Mouse (Mus musculus): ENCODE results near the gene Gpbp1l1. TPM values are rescaled to one million over a fixed set of nuclear protein-coding genes. Genes with fewer than 3 reads are reported as not detected.

Gpbp1l1 gene
- polyA plus RNA-seq, 1 experiment: 81.2 TPM

- TF ChIP-seq POLR2A (IDR thresholded peaks at IDR 0.05; ENCODE audit: control insufficient read depth, extremely low read depth, insufficient read depth, low read length, poor library complexity): no peak; the same call in 1 of the 2 replicates
- TF ChIP-seq CTCF (IDR thresholded peaks at IDR 0.05; ENCODE audit: borderline replicate concordance, control insufficient read depth, extremely low read depth, insufficient read depth, low read length, poor library complexity): 0 out of 2 replicates have a peak, but pooled peaks have one; percentile 21
- H3K27me3 ChIP-seq (ENCODE audit: control insufficient read depth, insufficient read depth, low read length): no peaks in the 10 kb centered on the region
- H3K27ac ChIP-seq (ENCODE audit: control insufficient read depth, insufficient read depth, low read length): no peak overlapping the region
- peaks cover 42% of the 10 kb centered on the region for H3K36me3 ChIP-seq (ENCODE audit: control insufficient read depth, insufficient read depth, low read length)
- peak overlapping the region; percentile 47 for H3K4me3 ChIP-seq (ENCODE audit: control insufficient read depth, insufficient read depth, low read length)
- DNase-seq: peak; percentile 52
- WGBS: under 1% methylated on average over 50 of the region's 50 CpGs
- peaks cover 14% of the 10 kb centered on the region for H3K4me1 ChIP-seq (replicated peaks; ENCODE audit: control insufficient read depth, insufficient read depth, low read length)
These were observed 39.8 kb downstream of the Gpbp1l1 start for GRCm38 (mm10) chr4:116596978-116597881.

- WGBS: 98% methylated on average over 2 of the region's 2 CpGs
- peaks cover 69% of the 10 kb centered on the region for H3K36me3 ChIP-seq (ENCODE audit: control insufficient read depth, insufficient read depth, low read length)
- no peak for DNase-seq
- H3K27ac ChIP-seq (ENCODE audit: control insufficient read depth, insufficient read depth, low read length): no peak overlapping the region
- no peaks in the 10 kb centered on the region for H3K4me1 ChIP-seq (replicated peaks; ENCODE audit: control insufficient read depth, insufficient read depth, low read length)
- TF ChIP-seq POLR2A (IDR thresholded peaks at IDR 0.05; ENCODE audit: control insufficient read depth, extremely low read depth, insufficient read depth, low read length, poor library complexity) (no peak), CTCF (IDR thresholded peaks at IDR 0.05; ENCODE audit: borderline replicate concordance, control insufficient read depth, extremely low read depth, insufficient read depth, low read length, poor library complexity) (no peak)
- H3K27me3 ChIP-seq (ENCODE audit: control insufficient read depth, insufficient read depth, low read length): no peaks in the 10 kb centered on the region
- no peak overlapping the region for H3K4me3 ChIP-seq (ENCODE audit: control insufficient read depth, insufficient read depth, low read length)
These were observed 55.2 kb downstream of the Gpbp1l1 start for GRCm38 (mm10) chr4:116612621-116613020.

GRCm38 (mm10) chr4:116615237-116615636 is 57.8 kb downstream of the Gpbp1l1 start:
- DNase-seq: no peak
- TF ChIP-seq POLR2A (IDR thresholded peaks at IDR 0.05; ENCODE audit: control insufficient read depth, extremely low read depth, insufficient read depth, low read length, poor library complexity) (no peak), CTCF (IDR thresholded peaks at IDR 0.05; ENCODE audit: borderline replicate concordance, control insufficient read depth, extremely low read depth, insufficient read depth, low read length, poor library complexity) (no peak)
- Histone ChIP-seq H3K36me3 (ENCODE audit: control insufficient read depth, insufficient read depth, low read length) (peaks cover 61% of the 10 kb centered on the region), H3K27ac (ENCODE audit: control insufficient read depth, insufficient read depth, low read length) (no peak overlapping the region), H3K4me1 (replicated peaks; ENCODE audit: control insufficient read depth, insufficient read depth, low read length) (no peaks in the 10 kb centered on the region), H3K4me3 (ENCODE audit: control insufficient read depth, insufficient read depth, low read length) (no peak overlapping the region), H3K27me3 (ENCODE audit: control insufficient read depth, insufficient read depth, low read length) (no peaks in the 10 kb centered on the region)
- over 99% methylated on average over 2 of the region's 2 CpGs for WGBS

- no peak overlapping the region for H3K27ac ChIP-seq (ENCODE audit: control insufficient read depth, insufficient read depth, low read length)
- H3K27me3 ChIP-seq (ENCODE audit: control insufficient read depth, insufficient read depth, low read length): no peaks in the 10 kb centered on the region
- 94% methylated on average over 4 of the region's 4 CpGs for WGBS
- peaks cover 16% of the 10 kb centered on the region for H3K36me3 ChIP-seq (ENCODE audit: control insufficient read depth, insufficient read depth, low read length)
- DNase-seq: no peak
- peaks cover 3% of the 10 kb centered on the region for H3K4me1 ChIP-seq (replicated peaks; ENCODE audit: control insufficient read depth, insufficient read depth, low read length)
- no peak for TF ChIP-seq POLR2A (IDR thresholded peaks at IDR 0.05; ENCODE audit: control insufficient read depth, extremely low read depth, insufficient read depth, low read length, poor library complexity)
- TF ChIP-seq CTCF (IDR thresholded peaks at IDR 0.05; ENCODE audit: borderline replicate concordance, control insufficient read depth, extremely low read depth, insufficient read depth, low read length, poor library complexity): no peak
- no peak overlapping the region for H3K4me3 ChIP-seq (ENCODE audit: control insufficient read depth, insufficient read depth, low read length)
These were observed 67.4 kb downstream of the Gpbp1l1 start for GRCm38 (mm10) chr4:116624831-116625230.

GRCm38 (mm10) chr4:116626658-116627358 is 69.3 kb downstream of the Gpbp1l1 start:
- H3K27me3 ChIP-seq (ENCODE audit: control insufficient read depth, insufficient read depth, low read length): no peaks in the 10 kb centered on the region
- H3K4me1 ChIP-seq (replicated peaks; ENCODE audit: control insufficient read depth, insufficient read depth, low read length): peaks cover 3% of the 10 kb centered on the region
- peak overlapping the region; percentile 48 for H3K27ac ChIP-seq (ENCODE audit: control insufficient read depth, insufficient read depth, low read length)
- TF ChIP-seq POLR2A (IDR thresholded peaks at IDR 0.05; ENCODE audit: control insufficient read depth, extremely low read depth, insufficient read depth, low read length, poor library complexity): no peak
- TF ChIP-seq CTCF (IDR thresholded peaks at IDR 0.05; ENCODE audit: borderline replicate concordance, control insufficient read depth, extremely low read depth, insufficient read depth, low read length, poor library complexity): 0 out of 2 replicates have a peak, but pooled peaks have one; percentile 33
- H3K36me3 ChIP-seq (ENCODE audit: control insufficient read depth, insufficient read depth, low read length): peaks cover under 1% of the 10 kb centered on the region; the same call in 1 of the 2 replicates
- DNase-seq: peak; percentile 84
- H3K4me3 ChIP-seq (ENCODE audit: control insufficient read depth, insufficient read depth, low read length): peak overlapping the region; percentile 77
- WGBS: under 1% methylated on average over 53 of the region's 53 CpGs

- peak; percentile 92 for DNase-seq
- Histone ChIP-seq H3K4me3 (ENCODE audit: control insufficient read depth, insufficient read depth, low read length) (peak overlapping the region; percentile 77), H3K27me3 (ENCODE audit: control insufficient read depth, insufficient read depth, low read length) (no peaks in the 10 kb centered on the region), H3K36me3 (ENCODE audit: control insufficient read depth, insufficient read depth, low read length) (no peaks in the 10 kb centered on the region), H3K4me1 (replicated peaks; ENCODE audit: control insufficient read depth, insufficient read depth, low read length) (peaks cover 3% of the 10 kb centered on the region), H3K27ac (ENCODE audit: control insufficient read depth, insufficient read depth, low read length) (peak overlapping the region; percentile 48)
- no peak for TF ChIP-seq CTCF (IDR thresholded peaks at IDR 0.05; ENCODE audit: borderline replicate concordance, control insufficient read depth, extremely low read depth, insufficient read depth, low read length, poor library complexity)
- TF ChIP-seq POLR2A (IDR thresholded peaks at IDR 0.05; ENCODE audit: control insufficient read depth, extremely low read depth, insufficient read depth, low read length, poor library complexity): peak; percentile 62; the same call in 1 of the 2 replicates
- WGBS: 1% methylated on average over 13 of the region's 13 CpGs
These were observed 69.9 kb downstream of the Gpbp1l1 start for GRCm38 (mm10) chr4:116627359-116627716.
